Mouse (Mus musculus) erythroblast, adult 5-6 weeks (primary cell): Measurements from ENCODE around the gene Magel2. TPM values are rescaled to one million over a fixed set of nuclear protein-coding genes. Genes with fewer than 3 reads are reported as not detected.

Source experiments
- ATAC-seq: replicated peaks from 2 replicates; pipeline ENCODE4 v1.8.0; 2016; ENCODE audit warnings: moderate number of reproducible peaks, mild to moderate bottlenecking, moderate TSS enrichment, inconsistent platforms; ENCODE audit not compliant: poor library complexity, low FRiP score, severe bottlenecking
- total RNA-seq, 2 experiments: library from RNA; stranded (forward) in 1 of 2; stranded (reverse) in 1 of 2; fragments of 150-400 nt in 1 of 2; fragments of 200-764, 138-1000 nt in 1 of 2; gene quantifications; 2 replicates each; pipeline versions ENCODE4 v1.2.3 to v1.2.4; 2015 to 2017; ENCODE audit warnings: low replicate concordance in 2 of 2

The Magel2 gene
- total RNA-seq, 2 experiments from 2014 or later: not detected

DNA sequence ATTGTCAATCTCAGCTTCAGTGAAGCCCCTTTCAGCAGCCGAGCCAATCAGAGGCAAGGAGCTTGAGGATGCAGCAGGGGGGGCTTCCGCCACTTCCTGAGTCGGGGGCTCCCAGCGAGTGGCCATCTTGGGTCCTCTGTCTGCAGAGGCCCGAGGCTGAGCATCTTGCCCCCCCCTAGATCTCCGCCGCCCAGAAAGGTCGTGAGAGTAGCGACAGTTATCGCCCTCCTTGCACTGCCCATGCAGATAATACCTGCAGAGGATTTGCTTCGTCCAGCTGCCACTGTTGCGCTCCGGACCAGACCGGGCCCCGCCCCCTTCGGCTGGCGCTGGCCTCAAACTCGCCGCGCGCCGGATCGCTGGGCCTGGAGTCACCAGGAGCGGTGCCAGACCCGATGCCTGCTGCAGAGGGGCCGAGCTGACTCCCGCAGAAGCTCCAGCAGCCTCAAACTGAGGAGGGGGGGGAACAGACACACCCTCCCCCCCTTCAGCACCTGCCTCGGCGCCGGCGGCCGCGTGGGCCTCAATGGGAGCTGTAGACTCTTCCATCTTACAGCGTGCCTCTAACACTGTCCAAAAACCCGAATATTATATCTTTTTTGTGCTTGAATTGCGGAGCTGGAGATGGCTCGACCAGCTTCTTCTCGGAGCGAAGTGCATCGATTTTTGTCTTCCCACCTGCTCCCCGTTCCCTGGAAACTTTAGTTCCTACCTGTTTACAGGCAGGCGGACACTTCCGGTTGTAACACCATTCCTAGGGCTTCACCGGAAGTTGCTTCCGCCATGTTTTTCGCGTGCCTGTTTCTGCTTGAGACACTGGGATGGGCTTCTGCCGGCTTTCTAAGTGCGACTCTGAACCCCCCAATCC is 42.9 kb downstream of the Magel2 start, which contains the start of gene Mkrn3:
Gene Mkrn3, minus strand, starts transcription at position 647 of the 868 bp plus-strand sequence.
- ATAC-seq: no peak

GRCm38 (mm10) chr7:62420566-62420965 is 43.8 kb downstream of the Magel2 start:
- no peak for ATAC-seq

DNA sequence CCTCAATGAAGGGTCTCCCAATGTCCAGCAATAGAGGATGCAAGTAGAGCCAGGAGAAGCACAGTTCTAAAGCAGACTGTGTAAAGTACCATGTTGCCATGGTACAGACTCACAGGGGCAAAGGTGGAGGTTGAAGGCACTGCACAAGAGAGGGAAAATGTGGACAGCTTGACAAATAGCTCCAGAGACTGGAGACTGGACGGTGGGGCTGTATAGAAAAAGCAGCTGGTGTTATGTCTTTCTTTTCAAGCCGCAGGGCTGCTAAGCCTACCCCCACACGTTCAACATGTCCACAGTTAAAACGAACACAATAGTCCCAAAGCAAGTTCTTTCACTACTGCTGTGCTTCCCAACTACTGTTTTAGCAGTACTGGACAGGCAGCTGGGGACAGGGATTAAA is 46.4 kb downstream of the Magel2 start:
- no peak for ATAC-seq

DNA sequence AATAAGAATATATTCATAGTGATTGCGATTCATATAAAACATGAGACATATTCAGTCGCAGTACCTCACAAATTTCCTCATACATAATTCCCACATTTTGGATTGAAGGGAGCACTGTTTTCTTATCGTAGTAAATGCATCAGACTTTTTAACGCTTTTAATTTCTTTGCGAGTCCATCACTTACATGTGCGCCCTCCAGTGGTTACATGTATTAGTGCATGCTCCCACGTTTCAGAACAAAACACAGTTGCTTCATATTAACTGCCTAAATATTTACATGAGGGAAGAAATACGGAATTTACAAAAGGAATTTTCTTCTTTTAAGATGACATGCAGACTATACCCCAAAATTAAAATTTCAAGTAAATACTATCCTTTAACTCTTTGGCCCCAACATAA is 51.5 kb downstream of the Magel2 start:
- ATAC-seq: no peak

Other genes with a start within 250 kb of the Magel2 start
- not detected in 2 replicates for gene Ndn, start 30.4 kb upstream of the Magel2 start, total RNA-seq (2015; ENCODE audit: low replicate concordance)
- not detected in 2 replicates for gene Ndn, start 30.4 kb upstream of the Magel2 start, total RNA-seq (2017; ENCODE audit: low replicate concordance)
- not detected in 2 replicates for gene Mkrn3, start 43.1 kb downstream of the Magel2 start, total RNA-seq (2015; ENCODE audit: low replicate concordance)
- gene Mkrn3, start 43.1 kb downstream of the Magel2 start, total RNA-seq (2017; ENCODE audit: low replicate concordance): not detected in 2 replicates
- 1.2 TPM in 1 of 2 replicates, not detected in the other for gene Peg12, start 87.5 kb downstream of the Magel2 start, total RNA-seq (2015; ENCODE audit: low replicate concordance)
- 0.14 and 0.17 TPM in 2 replicates for gene Peg12, start 87.5 kb downstream of the Magel2 start, total RNA-seq (2017; ENCODE audit: low replicate concordance)